Comparison of ENCODE assay signal across 8 mouse cellular contexts in the genomic region with DNA sequence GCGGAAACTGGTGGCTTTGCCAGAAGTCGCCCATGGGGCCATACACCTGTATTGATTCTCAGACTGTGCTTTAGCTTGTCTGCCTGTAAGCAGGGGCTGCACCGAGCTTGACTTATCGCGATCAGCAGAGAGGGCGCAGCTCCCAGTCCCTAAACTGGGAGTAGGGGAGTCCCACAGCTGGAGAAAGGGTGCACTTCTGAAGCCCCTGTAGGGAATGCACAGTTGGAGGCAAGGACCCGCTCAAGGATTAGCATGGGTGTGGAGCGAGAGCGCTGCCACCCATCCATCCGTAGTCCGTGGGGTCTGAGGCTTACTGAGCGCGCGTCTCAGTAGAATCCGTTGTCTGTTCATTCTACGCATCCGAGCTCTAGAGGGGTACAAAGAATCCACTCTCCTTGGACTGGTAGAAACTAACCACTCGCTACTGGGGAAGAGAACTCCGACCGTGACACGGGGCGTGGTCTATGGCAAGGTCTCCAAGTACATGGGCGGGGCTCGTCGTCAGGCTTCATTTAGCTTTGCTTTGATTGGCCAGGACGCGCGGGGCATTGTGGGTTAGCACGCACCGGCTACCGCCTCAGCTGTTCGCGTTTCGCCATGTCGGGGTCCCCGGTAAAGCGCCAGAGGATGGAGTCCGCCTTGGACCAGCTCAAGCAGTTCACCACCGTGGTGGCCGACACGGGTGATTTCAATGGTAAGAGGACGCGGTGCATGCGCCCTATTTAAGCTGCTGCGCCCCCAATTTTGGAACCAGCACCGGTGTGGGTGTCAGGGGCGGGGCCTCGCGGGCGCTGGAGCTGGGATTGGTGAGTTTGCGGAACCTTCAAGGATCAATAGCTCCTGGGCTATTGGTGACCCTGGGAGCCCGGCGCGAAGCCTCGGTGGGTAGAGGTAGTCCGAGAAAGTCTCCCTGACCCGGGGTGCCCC. TPM values are rescaled to one million over a fixed set of nuclear protein-coding genes. Genes with fewer than 3 reads are reported as not detected.
DNase-seq lines count a peak whose midpoint lies in the region; ATAC-seq lines count a peak whose summit lies in the region.

Gene Taldo1 (plus strand): TSS at position 575 of the 927 bp plus-strand sequence.

- peak within 1 kb of the TSS; percentile 94 for H3K4me2 ChIP-seq in embryonic facial prominence, embryonic 15.5 days (replicated peaks)
- H3K4me2 ChIP-seq in kidney, embryonic 14.5 days (replicated peaks; ENCODE audit: low read depth, low read length), result peak within 1 kb of the TSS; percentile 92
- peak within 1 kb of the TSS; percentile 90 for H3K4me2 ChIP-seq in limb, embryonic 15.5 days

- peaks cover 12% of the 10 kb centered on the region for H3K36me3 ChIP-seq in embryonic facial prominence, embryonic 15.5 days
- H3K36me3 ChIP-seq in kidney, embryonic 14.5 days (ENCODE audit: control insufficient read depth, insufficient read depth, low read length), result peaks cover 11% of the 10 kb centered on the region; the same call in 1 of the 2 replicates
- peaks cover 13% of the 10 kb centered on the region for H3K36me3 ChIP-seq in limb, embryonic 15.5 days

- peak within 1 kb of the TSS; percentile 75 for H3K27ac ChIP-seq in embryonic facial prominence, embryonic 15.5 days (replicated peaks)
- H3K27ac ChIP-seq in kidney, embryonic 14.5 days (ENCODE audit: low read depth, low read length), result peak within 1 kb of the TSS; percentile 81
- H3K27ac ChIP-seq in limb, embryonic 15.5 days, result peak within 1 kb of the TSS; percentile 82

- peak; percentile 95 for DNase-seq in 3T3-L1 (ENCODE audit: low read depth, low spot score)
- DNase-seq in adrenal gland, postnatal 4 days (ENCODE audit: low spot score in 2 of 2), result peak; percentile 92 to 93
- peak; percentile 97 to 98 for DNase-seq in heart, adult 9 months (ENCODE audit: low spot score in 2 of 2)
- peak; percentile 88 to 91 for DNase-seq in monocyte, adult 2 months (ENCODE audit: low read depth in 1 of 2, low spot score in 2 of 2)
- peak; percentile 96 to 98 for DNase-seq in spleen, postnatal 36 days (ENCODE audit: low spot score in 2 of 2)

- peak; percentile 91 for ATAC-seq in embryonic facial prominence, embryonic 15.5 days (ENCODE audit: insufficient number of reproducible peaks, low FRiP score, low TSS enrichment, low read depth)
- peak; percentile 96 for ATAC-seq in kidney, embryonic 14.5 days (ENCODE audit: low FRiP score, low TSS enrichment)
- ATAC-seq in limb, embryonic 15.5 days (ENCODE audit: insufficient number of reproducible peaks, low FRiP score, low TSS enrichment, low read depth), result peak; percentile 95

- peaks cover 12% of the 10 kb centered on the region for H3K4me1 ChIP-seq in embryonic facial prominence, embryonic 15.5 days
- H3K4me1 ChIP-seq in kidney, embryonic 14.5 days (ENCODE audit: control insufficient read depth, insufficient read depth, low read length), result peaks cover 8% of the 10 kb centered on the region
- H3K4me1 ChIP-seq in limb, embryonic 15.5 days, result peaks cover 16% of the 10 kb centered on the region

- H3K4me3 ChIP-seq in embryonic facial prominence, embryonic 15.5 days (replicated peaks), result peak within 1 kb of the TSS; percentile 88
- H3K4me3 ChIP-seq in kidney, embryonic 14.5 days (ENCODE audit: low read length), result peak within 1 kb of the TSS; percentile 62
- H3K4me3 ChIP-seq in limb, embryonic 15.5 days, result peak within 1 kb of the TSS; percentile 82

- H3K27me3 ChIP-seq in embryonic facial prominence, embryonic 15.5 days, result no peaks in the 10 kb centered on the region
- H3K27me3 ChIP-seq in kidney, embryonic 14.5 days (ENCODE audit: control insufficient read depth, insufficient read depth, low read length), result no peaks in the 10 kb centered on the region
- H3K27me3 ChIP-seq in limb, embryonic 15.5 days, result 0 out of 2 replicates have a peak, but pooled peaks cover 3% of the 10 kb centered on the region

- no peaks in the 10 kb centered on the region for H3K9me3 ChIP-seq in embryonic facial prominence, embryonic 15.5 days (replicated peaks)
- H3K9me3 ChIP-seq in kidney, embryonic 14.5 days (ENCODE audit: control insufficient read depth, low read length), result no peaks in the 10 kb centered on the region
- H3K9me3 ChIP-seq in limb, embryonic 15.5 days, result no peaks in the 10 kb centered on the region

- WGBS in embryonic facial prominence, embryonic 15.5 days, result under 1% methylated on average over 57 of the region's 57 CpGs
- 1% methylated on average over 57 of the region's 57 CpGs for WGBS in kidney, embryonic 14.5 days
- WGBS in limb, embryonic 15.5 days, result under 1% methylated on average over 57 of the region's 57 CpGs

- H3K9ac ChIP-seq in embryonic facial prominence, embryonic 15.5 days, result peak within 1 kb of the TSS; percentile 68
- peak within 1 kb of the TSS; percentile 76 for H3K9ac ChIP-seq in kidney, embryonic 14.5 days (ENCODE audit: low read depth, low read length)
- H3K9ac ChIP-seq in limb, embryonic 15.5 days, result peak within 1 kb of the TSS; percentile 39

RNA-seq across cellular contexts. Expression of gene Taldo1, which starts in this region (rescaled TPM):
- 100 to 1,000 TPM; 251 to 277 TPM for total RNA-seq in adrenal gland, postnatal 4 days (2021)
- 278 and 280 TPM in 2 replicates for polyA plus RNA-seq in embryonic facial prominence, embryonic 15.5 days (2015; fragmentation: Nextera tagmentation; extraction: Ambion mirVana)
- polyA plus RNA-seq in kidney, embryonic 14.5 days (2014; fragmentation: Nextera tagmentation; extraction: Ambion mirVana), result 321 and 322 TPM in 2 replicates
- polyA plus RNA-seq in limb, embryonic 15.5 days (2015; fragmentation: Nextera tagmentation; extraction: Ambion mirVana), result 272 and 290 TPM in 2 replicates

Comparison
In these comparisons a context has a peak if more than half of its experiments do, and no peak if none do; other contexts are left out.
1. Peak in every context shown above with its lines: DNase-seq, ATAC-seq, H3K4me3 ChIP-seq and H3K27ac ChIP-seq.